Mouse (Mus musculus): ENCODE data around the gene Cenpe. TPM values are rescaled to one million over a fixed set of nuclear protein-coding genes. Genes with fewer than 3 reads are reported as not detected.

Gene Cenpe
- total RNA-seq, 2 experiments from 2014 or later = 0.27 to 0.43 TPM

DNA sequence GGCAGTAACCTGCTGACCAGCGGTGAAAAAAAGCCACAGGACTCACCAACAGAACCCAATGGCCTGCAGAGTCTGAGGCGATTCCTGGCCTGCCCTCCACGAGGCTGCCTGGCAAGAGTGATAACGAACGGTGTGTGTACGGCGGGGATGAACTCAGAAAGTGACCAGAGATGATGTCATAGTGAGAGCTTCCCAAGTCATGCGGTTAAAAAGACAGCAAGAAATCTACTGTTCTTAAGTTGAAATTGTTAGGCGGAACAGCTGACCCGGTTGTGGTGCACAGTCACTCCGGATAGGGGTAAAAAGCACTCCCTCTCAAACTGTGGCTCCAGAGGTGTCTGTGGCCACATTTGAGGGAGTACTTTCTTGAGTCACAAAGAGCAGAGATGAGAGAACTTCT, 106.0 kb downstream of the Cenpe start:
- intact Hi-C loops (cut with DNase I) = no loop called here
- no peak for DNase-seq

Other genes with a start within 250 kb of the Cenpe start
- 1 to 10 TPM; 2.3 to 3.9 TPM for gene Bdh2, start 68.7 kb downstream of the Cenpe start, total RNA-seq (2021)
- gene Slc9b2, start 95.2 kb downstream of the Cenpe start, total RNA-seq (2021) = not detected
- not detected for gene Slc9b1, start 135.5 kb downstream of the Cenpe start, total RNA-seq (2021)
- 10 to 100 TPM; 25.8 to 30.9 TPM for gene Cisd2, start 211.4 kb downstream of the Cenpe start, total RNA-seq (2021)
- 100 to 1,000 TPM; 267 to 296 TPM for gene Ube2d3, start 225.6 kb downstream of the Cenpe start, total RNA-seq (2021)

Data from gastrocnemius, postnatal 36 days (tissue).